Mouse (Mus musculus): ENCODE results near the gene Siglecf. TPM values are rescaled to one million over a fixed set of nuclear protein-coding genes. Genes with fewer than 3 reads are reported as not detected.
A peak's percentile ranks its signal among the peaks of the same experiment; 100 is the strongest.

Siglecf gene
- polyA plus RNA-seq, 1 experiment from 2014 or later: not detected

DNA sequence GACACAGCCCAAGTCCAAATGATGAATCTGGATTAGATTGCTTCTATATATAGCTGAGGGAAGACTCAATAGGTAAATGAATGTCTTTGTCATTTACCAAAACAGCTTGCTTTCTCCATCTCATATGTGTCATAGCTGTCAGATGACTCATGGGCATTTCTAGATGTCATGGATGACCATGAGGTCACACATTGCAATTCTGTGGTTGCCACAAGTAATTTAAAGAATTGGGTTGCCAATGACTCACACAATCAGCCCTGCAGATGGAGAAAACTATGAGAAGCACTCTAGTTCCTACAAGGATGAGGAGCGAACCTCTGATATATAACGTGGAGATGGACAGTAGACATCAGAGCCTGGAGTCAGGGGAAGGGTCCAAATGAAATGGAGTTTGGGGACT, 48.4 kb downstream of the Siglecf start:
- Histone ChIP-seq H3K9ac (ENCODE audit: low read depth, low read length) (no peak overlapping the region), H3K9me3 (replicated peaks; ENCODE audit: low read length) (no peaks in the 10 kb centered on the region), H3K4me3 (replicated peaks; ENCODE audit: low read depth, low read length) (no peak overlapping the region), H3K27me3 (ENCODE audit: insufficient read depth, low read length) (no peaks in the 10 kb centered on the region), H3K27ac (no peak overlapping the region), H3K4me2 (ENCODE audit: low read length) (no peak overlapping the region), H3K4me1 (replicated peaks; ENCODE audit: insufficient read depth, low read length) (no peaks in the 10 kb centered on the region), H3K36me3 (ENCODE audit: insufficient read depth, low read length) (no peaks in the 10 kb centered on the region)
- TF ChIP-seq CTCF (IDR thresholded peaks at IDR 0.05; ENCODE audit: low read depth): no peak
- 82% methylated on average over 2 of the region's 2 CpGs for WGBS
- ATAC-seq (replicated peaks; ENCODE audit: low FRiP score, low read depth): no peak
- no peak for DNase-seq (ENCODE audit: low spot score)

DNA sequence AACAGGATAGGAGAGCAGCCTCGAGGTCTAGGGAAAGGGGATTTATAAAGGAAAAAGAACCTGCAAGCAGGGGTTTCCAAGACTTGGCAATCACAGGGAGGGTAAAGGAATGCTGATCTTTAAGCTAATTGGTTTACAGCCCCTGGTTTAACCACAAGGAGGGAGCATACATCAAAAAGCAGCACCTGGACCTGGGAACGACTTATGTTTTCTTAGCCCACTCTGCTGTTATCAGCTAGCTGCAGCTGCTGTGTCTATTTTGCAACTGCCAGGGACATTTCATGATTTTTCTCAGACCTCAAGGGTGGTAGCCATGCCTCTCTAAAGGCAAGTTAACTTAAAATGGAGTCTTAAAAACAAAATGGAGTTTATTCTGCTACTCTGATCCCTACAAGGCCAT, 51.6 kb downstream of the Siglecf start:
- ATAC-seq (replicated peaks; ENCODE audit: low FRiP score, low read depth) (no peak), DNase-seq (ENCODE audit: low spot score) (no peak)
- WGBS: 4% methylated on average over 2 of the region's 2 CpGs
- H3K9me3 ChIP-seq (replicated peaks; ENCODE audit: low read length): no peaks in the 10 kb centered on the region
- no peak overlapping the region for H3K27ac ChIP-seq
- no peak for TF ChIP-seq CTCF (IDR thresholded peaks at IDR 0.05; ENCODE audit: low read depth)
- no peaks in the 10 kb centered on the region for H3K27me3 ChIP-seq (ENCODE audit: insufficient read depth, low read length)
- no peak overlapping the region for H3K4me3 ChIP-seq (replicated peaks; ENCODE audit: low read depth, low read length)
- no peaks in the 10 kb centered on the region for H3K4me1 ChIP-seq (replicated peaks; ENCODE audit: insufficient read depth, low read length)
- H3K36me3 ChIP-seq (ENCODE audit: insufficient read depth, low read length): no peaks in the 10 kb centered on the region
- no peak overlapping the region for H3K4me2 ChIP-seq (ENCODE audit: low read length)
- H3K9ac ChIP-seq (ENCODE audit: low read depth, low read length): no peak overlapping the region

GRCm38 (mm10) chr7:43407573-43407972, 56.4 kb downstream of the Siglecf start:
- Histone ChIP-seq H3K36me3 (ENCODE audit: insufficient read depth, low read length) (no peaks in the 10 kb centered on the region), H3K9ac (ENCODE audit: low read depth, low read length) (no peak overlapping the region), H3K9me3 (replicated peaks; ENCODE audit: low read length) (no peaks in the 10 kb centered on the region), H3K27ac (no peak overlapping the region), H3K4me3 (replicated peaks; ENCODE audit: low read depth, low read length) (no peak overlapping the region), H3K4me1 (replicated peaks; ENCODE audit: insufficient read depth, low read length) (no peaks in the 10 kb centered on the region), H3K27me3 (ENCODE audit: insufficient read depth, low read length) (no peaks in the 10 kb centered on the region), H3K4me2 (ENCODE audit: low read length) (no peak overlapping the region)
- DNase-seq (ENCODE audit: low spot score): no peak
- ATAC-seq (replicated peaks; ENCODE audit: low FRiP score, low read depth): no peak
- WGBS: 73% methylated on average over 3 of the region's 3 CpGs
- TF ChIP-seq CTCF (IDR thresholded peaks at IDR 0.05; ENCODE audit: low read depth): no peak

DNA sequence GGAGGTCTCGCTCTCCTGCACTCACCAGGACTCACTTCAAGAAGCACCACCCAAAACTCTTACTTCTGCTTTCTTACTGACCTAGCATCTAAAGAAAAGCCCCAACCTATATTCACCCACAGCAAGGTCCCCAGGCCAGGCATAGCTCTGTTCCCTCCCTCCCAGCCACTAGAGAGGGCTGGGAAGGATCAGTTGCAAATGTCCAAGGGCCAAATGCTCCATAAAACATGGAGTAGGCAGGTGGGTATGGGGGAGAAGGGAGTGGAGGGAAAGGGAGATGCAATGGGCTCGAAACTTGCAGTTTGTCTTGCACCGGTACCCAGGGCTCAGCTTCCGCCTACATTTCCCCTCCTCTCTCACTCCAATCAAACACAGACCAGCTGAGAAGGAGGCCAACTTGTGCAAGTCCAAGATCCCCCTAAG, 57.0 kb downstream of the Siglecf start, which contains the start of gene Siglecg:
Siglecg (plus strand) TSS at position 74 of the 423 bp plus-strand sequence.
- DNase-seq (ENCODE audit: low spot score): peak; percentile 73
- Histone ChIP-seq H3K4me3 (replicated peaks; ENCODE audit: low read depth, low read length) (no peak within 1 kb of the TSS), H3K9ac (ENCODE audit: low read depth, low read length) (no peak within 1 kb of the TSS), H3K4me1 (replicated peaks; ENCODE audit: insufficient read depth, low read length) (no peaks in the 10 kb centered on the region), H3K36me3 (ENCODE audit: insufficient read depth, low read length) (no peaks in the 10 kb centered on the region), H3K4me2 (ENCODE audit: low read length) (no peak within 1 kb of the TSS), H3K27me3 (ENCODE audit: insufficient read depth, low read length) (no peaks in the 10 kb centered on the region), H3K9me3 (replicated peaks; ENCODE audit: low read length) (no peaks in the 10 kb centered on the region), H3K27ac (no peak within 1 kb of the TSS)
- no peak for TF ChIP-seq CTCF (IDR thresholded peaks at IDR 0.05; ENCODE audit: low read depth)
- 30% methylated on average over 4 of the region's 4 CpGs for WGBS
- peak; percentile 61; the same call in 1 of the 2 replicates for ATAC-seq (replicated peaks; ENCODE audit: low FRiP score, low read depth)

DNA sequence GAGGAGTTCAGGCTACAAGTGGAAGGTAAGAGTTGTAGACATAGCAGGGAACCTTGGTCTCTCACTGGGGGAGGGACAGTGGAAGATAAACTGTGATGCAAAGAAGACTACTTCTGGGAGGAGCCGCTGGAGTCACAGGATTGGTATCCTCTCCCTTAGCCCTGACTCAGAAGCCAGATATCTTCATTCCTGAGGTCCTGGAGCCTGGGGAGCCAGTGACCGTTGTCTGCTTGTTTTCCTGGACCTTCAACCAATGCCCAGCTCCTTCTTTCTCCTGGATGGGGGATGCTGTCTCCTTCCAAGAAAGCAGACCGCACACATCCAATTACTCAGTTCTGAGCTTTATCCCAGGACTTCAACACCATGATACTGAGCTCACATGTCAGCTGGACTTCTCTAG, 57.9 kb downstream of the Siglecf start:
- Histone ChIP-seq H3K36me3 (ENCODE audit: insufficient read depth, low read length) (no peaks in the 10 kb centered on the region), H3K27ac (no peak overlapping the region), H3K4me1 (replicated peaks; ENCODE audit: insufficient read depth, low read length) (no peaks in the 10 kb centered on the region), H3K9ac (ENCODE audit: low read depth, low read length) (no peak overlapping the region), H3K27me3 (ENCODE audit: insufficient read depth, low read length) (no peaks in the 10 kb centered on the region), H3K4me2 (ENCODE audit: low read length) (no peak overlapping the region), H3K9me3 (replicated peaks; ENCODE audit: low read length) (no peaks in the 10 kb centered on the region), H3K4me3 (replicated peaks; ENCODE audit: low read depth, low read length) (no peak overlapping the region)
- ATAC-seq (replicated peaks; ENCODE audit: low FRiP score, low read depth): no peak
- no peak for TF ChIP-seq CTCF (IDR thresholded peaks at IDR 0.05; ENCODE audit: low read depth)
- 64% methylated on average over 3 of the region's 3 CpGs for WGBS
- DNase-seq (ENCODE audit: low spot score): no peak

Other genes starting within 250 kb of the Siglecf start
- gene Zfp936, start 237.1 kb upstream of the Siglecf start, polyA plus RNA-seq (2015; fragmentation: Nextera tagmentation; extraction: Ambion mirVana): not detected in 2 replicates
- gene Zfp715, start 38.0 kb upstream of the Siglecf start, polyA plus RNA-seq (2015; fragmentation: Nextera tagmentation; extraction: Ambion mirVana): 11.8 and 12.8 TPM in 2 replicates
- gene Siglecg, start 56.9 kb downstream of the Siglecf start, polyA plus RNA-seq (2015; fragmentation: Nextera tagmentation; extraction: Ambion mirVana): 2.1 and 2.3 TPM in 2 replicates
- not detected in 2 replicates for gene Lim2, start 76.3 kb downstream of the Siglecf start, polyA plus RNA-seq (2015; fragmentation: Nextera tagmentation; extraction: Ambion mirVana)
- gene Nkg7, start 85.7 kb downstream of the Siglecf start, polyA plus RNA-seq (2015; fragmentation: Nextera tagmentation; extraction: Ambion mirVana): 0.20 and 0.49 TPM in 2 replicates
- 0.18 TPM in 1 of 2 replicates, not detected in the other for gene Cldnd2, start 89.4 kb downstream of the Siglecf start, polyA plus RNA-seq (2015; fragmentation: Nextera tagmentation; extraction: Ambion mirVana)
- 575 and 604 TPM in 2 replicates for gene Etfb, start 92.7 kb downstream of the Siglecf start, polyA plus RNA-seq (2015; fragmentation: Nextera tagmentation; extraction: Ambion mirVana)
- gene Gm45233, start 92.8 kb downstream of the Siglecf start, polyA plus RNA-seq (2015; fragmentation: Nextera tagmentation; extraction: Ambion mirVana): 0.24 and 0.29 TPM in 2 replicates
- gene Vsig10l, start 111.8 kb downstream of the Siglecf start, polyA plus RNA-seq (2015; fragmentation: Nextera tagmentation; extraction: Ambion mirVana): 4.7 and 6.7 TPM in 2 replicates
- 0.25 and 0.29 TPM in 2 replicates for gene Iglon5, start 138.7 kb downstream of the Siglecf start, polyA plus RNA-seq (2015; fragmentation: Nextera tagmentation; extraction: Ambion mirVana)
- not detected in 2 replicates for gene 4931406B18Rik, start 154.6 kb downstream of the Siglecf start, polyA plus RNA-seq (2015; fragmentation: Nextera tagmentation; extraction: Ambion mirVana)
- 0.75 and 1.2 TPM in 2 replicates for gene Cd33, start 193.1 kb downstream of the Siglecf start, polyA plus RNA-seq (2015; fragmentation: Nextera tagmentation; extraction: Ambion mirVana)
- 1.8 and 2.1 TPM in 2 replicates for gene Zfp658, start 210.9 kb downstream of the Siglecf start, polyA plus RNA-seq (2015; fragmentation: Nextera tagmentation; extraction: Ambion mirVana)
- gene Zfp719, start 228.3 kb downstream of the Siglecf start, polyA plus RNA-seq (2015; fragmentation: Nextera tagmentation; extraction: Ambion mirVana): 7.8 and 9.3 TPM in 2 replicates